11 mouse cellular contexts compared by ENCODE assay signal in genomic region chr4:117392391-117392790, GRCm38 (mm10).
DNase-seq lines count a peak whose midpoint lies in the region; ATAC-seq and TF ChIP-seq lines count a peak whose summit lies in the region.
"Had no signal": no experiment of that assay in that cellular context is flagged by ENCODE, and none has a peak within 500 bp of the region (broad histone marks: within the 10 kb centered on the region; RNA-seq: fewer than 3 reads in every experiment).

No protein-coding gene starts in this region.

- H3K4me1 ChIP-seq in kidney, embryonic 15.5 days = peaks cover 15% of the 10 kb centered on the region
- no peaks in the 10 kb centered on the region for H3K4me1 ChIP-seq in kidney, adult 2 months (ENCODE audit: control insufficient read depth, insufficient read depth, low read length)
- peaks cover 23% of the 10 kb centered on the region for H3K4me1 ChIP-seq in embryonic facial prominence, embryonic 13.5 days
- H3K4me1 ChIP-seq in hindbrain, embryonic 14.5 days (replicated peaks; ENCODE audit: control insufficient read depth, insufficient read depth, low read length) = peaks cover 11% of the 10 kb centered on the region
- H3K4me1 ChIP-seq in midbrain, embryonic 12.5 days = peaks cover 32% of the 10 kb centered on the region

- peak overlapping the region; percentile 55 for H3K4me2 ChIP-seq in kidney, embryonic 15.5 days
- H3K4me2 ChIP-seq in embryonic facial prominence, embryonic 13.5 days = peak overlapping the region; percentile 37
- no peak overlapping the region for H3K4me2 ChIP-seq in hindbrain, embryonic 14.5 days (replicated peaks)
- H3K4me2 ChIP-seq in midbrain, embryonic 12.5 days (replicated peaks) = peak overlapping the region; percentile 30; the same call in 1 of the 2 replicates

- no peak for DNase-seq in kidney, adult 2 months
- no peak for DNase-seq in hindbrain, embryonic 14.5 days (ENCODE audit: low spot score)
- no peak for DNase-seq in cerebellum, adult 8-10 months
- DNase-seq in gastrocnemius, postnatal 4 days (ENCODE audit: low spot score in 2 of 2) = no peak
- DNase-seq in MN1 (ENCODE audit: low spot score) = no peak
- DNase-seq: layer of hippocampus, postnatal 36 days; lung, postnatal 4 days; thymus, postnatal 4 days had no signal

- TF ChIP-seq POLR2A in kidney, adult 2 months (IDR thresholded peaks at IDR 0.05; ENCODE audit: low read depth, low read length) = no peak

- H3K4me3 ChIP-seq in kidney, embryonic 15.5 days (replicated peaks) = no peak overlapping the region
- no peak overlapping the region for H3K4me3 ChIP-seq in kidney, adult 2 months (ENCODE audit: insufficient read depth, low read depth, low read length)
- no peak overlapping the region for H3K4me3 ChIP-seq in embryonic facial prominence, embryonic 13.5 days
- H3K4me3 ChIP-seq in hindbrain, embryonic 14.5 days (replicated peaks; ENCODE audit: low read length) = no peak overlapping the region
- no peak overlapping the region for H3K4me3 ChIP-seq in midbrain, embryonic 12.5 days

- no peak for TF ChIP-seq CTCF in kidney, adult 2 months (conservative IDR thresholded peaks at IDR 0.05; ENCODE audit: insufficient read depth, insufficient read length, low read depth, low read length)

- no peak for ATAC-seq in kidney, embryonic 15.5 days (replicated peaks; ENCODE audit: low FRiP score)
- 0 out of 2 replicates have a peak, but pooled peaks have one; percentile 41 for ATAC-seq in embryonic facial prominence, embryonic 13.5 days (ENCODE audit: insufficient number of reproducible peaks, insufficient read depth, low FRiP score, low TSS enrichment, low read depth)
- peak; percentile 34; the same call in 1 of the 2 replicates for ATAC-seq in hindbrain, embryonic 14.5 days (ENCODE audit: low FRiP score)
- ATAC-seq in midbrain, embryonic 12.5 days (ENCODE audit: low FRiP score, low read depth) = no peak

- peaks cover 50% of the 10 kb centered on the region for H3K27me3 ChIP-seq in kidney, embryonic 15.5 days
- no peaks in the 10 kb centered on the region for H3K27me3 ChIP-seq in kidney, adult 2 months (replicated peaks; ENCODE audit: control insufficient read depth, insufficient read depth, low read length)
- H3K27me3 ChIP-seq in embryonic facial prominence, embryonic 13.5 days = peaks cover 38% of the 10 kb centered on the region
- H3K27me3 ChIP-seq in hindbrain, embryonic 14.5 days (ENCODE audit: control insufficient read depth, insufficient read depth, low read length) = peaks cover 86% of the 10 kb centered on the region
- H3K27me3 ChIP-seq in midbrain, embryonic 12.5 days = peaks cover 82% of the 10 kb centered on the region

- 32% methylated on average over 2 of the region's 2 CpGs for WGBS in kidney, embryonic 15.5 days
- WGBS in kidney, adult 2 months = 52% methylated on average over 2 of the region's 2 CpGs
- WGBS in embryonic facial prominence, embryonic 13.5 days = 38% methylated on average over 2 of the region's 2 CpGs
- WGBS in hindbrain, embryonic 14.5 days = 46% methylated on average over 2 of the region's 2 CpGs
- 36% methylated on average over 2 of the region's 2 CpGs for WGBS in midbrain, embryonic 12.5 days

- no peak overlapping the region for H3K9ac ChIP-seq in kidney, embryonic 15.5 days
- H3K9ac ChIP-seq in embryonic facial prominence, embryonic 13.5 days = no peak overlapping the region
- H3K9ac ChIP-seq in hindbrain, embryonic 14.5 days = no peak overlapping the region
- no peak overlapping the region for H3K9ac ChIP-seq in midbrain, embryonic 12.5 days (replicated peaks)

- no peaks in the 10 kb centered on the region for H3K9me3 ChIP-seq in kidney, embryonic 15.5 days (replicated peaks)
- no peaks in the 10 kb centered on the region for H3K9me3 ChIP-seq in embryonic facial prominence, embryonic 13.5 days
- no peaks in the 10 kb centered on the region for H3K9me3 ChIP-seq in hindbrain, embryonic 14.5 days (ENCODE audit: control insufficient read depth, low read length)
- no peaks in the 10 kb centered on the region for H3K9me3 ChIP-seq in midbrain, embryonic 12.5 days

- no peak overlapping the region for H3K27ac ChIP-seq in kidney, embryonic 15.5 days
- no peak overlapping the region for H3K27ac ChIP-seq in kidney, adult 2 months (ENCODE audit: insufficient read depth, low read depth, low read length)
- H3K27ac ChIP-seq in embryonic facial prominence, embryonic 13.5 days = no peak overlapping the region
- no peak overlapping the region for H3K27ac ChIP-seq in hindbrain, embryonic 14.5 days
- H3K27ac ChIP-seq in midbrain, embryonic 12.5 days (replicated peaks) = 0 out of 2 replicates have a peak overlapping the region, but pooled peaks have one; percentile 17

- H3K36me3 ChIP-seq in kidney, embryonic 15.5 days = no peaks in the 10 kb centered on the region
- H3K36me3 ChIP-seq in kidney, adult 2 months (ENCODE audit: control insufficient read depth, insufficient read depth, low read length) = no peaks in the 10 kb centered on the region
- no peaks in the 10 kb centered on the region for H3K36me3 ChIP-seq in embryonic facial prominence, embryonic 13.5 days
- no peaks in the 10 kb centered on the region for H3K36me3 ChIP-seq in hindbrain, embryonic 14.5 days (replicated peaks; ENCODE audit: control insufficient read depth, insufficient read depth)
- no peaks in the 10 kb centered on the region for H3K36me3 ChIP-seq in midbrain, embryonic 12.5 days

Comparison
In these comparisons a context has a peak if more than half of its experiments do, and no peak if none do; other contexts are left out.
1. ATAC-seq: peak in embryonic facial prominence, embryonic 13.5 days (single experiment) and hindbrain, embryonic 14.5 days (single experiment); none in kidney, embryonic 15.5 days (single experiment) and midbrain, embryonic 12.5 days (single experiment).